Mouse (Mus musculus) E14TG2a.4 (cell line): Measurements from ENCODE around the gene Ldhb.

ENCODE experiments used
- CTCF ChIP-seq: conservative IDR thresholded peaks from 2 replicates; pipeline ENCODE4 v1.5.1; 2014; ENCODE audit warnings: low read length
- POU5F1 ChIP-seq: IDR thresholded peaks from 2 replicates; pipeline ENCODE4 v1.6.1; 2014; ENCODE audit warnings: low read length, borderline replicate concordance

GRCm38 (mm10) chr6:142529680-142530079, 21.9 kb upstream of the Ldhb start:
- no peak for TF ChIP-seq CTCF
- TF ChIP-seq POU5F1 = no peak
